Mouse (Mus musculus) frontal cortex, adult (tissue): ENCODE measurements around the gene Bet1l.
"Not testable (repeated sequence)": the region's sequence is repeated elsewhere in the genome, so short reads cannot be mapped to it uniquely, and the experiment has no call there.

Experiments used
- ATAC-seq: cut with Nextera tagmentation; 2 replicates; pipeline ENCODE4 v1.9.2; 2017; ENCODE audit warnings: mild to moderate bottlenecking, moderate library complexity, mixed read lengths; ENCODE audit not compliant: low TSS enrichment

Gene Bet1l

DNA sequence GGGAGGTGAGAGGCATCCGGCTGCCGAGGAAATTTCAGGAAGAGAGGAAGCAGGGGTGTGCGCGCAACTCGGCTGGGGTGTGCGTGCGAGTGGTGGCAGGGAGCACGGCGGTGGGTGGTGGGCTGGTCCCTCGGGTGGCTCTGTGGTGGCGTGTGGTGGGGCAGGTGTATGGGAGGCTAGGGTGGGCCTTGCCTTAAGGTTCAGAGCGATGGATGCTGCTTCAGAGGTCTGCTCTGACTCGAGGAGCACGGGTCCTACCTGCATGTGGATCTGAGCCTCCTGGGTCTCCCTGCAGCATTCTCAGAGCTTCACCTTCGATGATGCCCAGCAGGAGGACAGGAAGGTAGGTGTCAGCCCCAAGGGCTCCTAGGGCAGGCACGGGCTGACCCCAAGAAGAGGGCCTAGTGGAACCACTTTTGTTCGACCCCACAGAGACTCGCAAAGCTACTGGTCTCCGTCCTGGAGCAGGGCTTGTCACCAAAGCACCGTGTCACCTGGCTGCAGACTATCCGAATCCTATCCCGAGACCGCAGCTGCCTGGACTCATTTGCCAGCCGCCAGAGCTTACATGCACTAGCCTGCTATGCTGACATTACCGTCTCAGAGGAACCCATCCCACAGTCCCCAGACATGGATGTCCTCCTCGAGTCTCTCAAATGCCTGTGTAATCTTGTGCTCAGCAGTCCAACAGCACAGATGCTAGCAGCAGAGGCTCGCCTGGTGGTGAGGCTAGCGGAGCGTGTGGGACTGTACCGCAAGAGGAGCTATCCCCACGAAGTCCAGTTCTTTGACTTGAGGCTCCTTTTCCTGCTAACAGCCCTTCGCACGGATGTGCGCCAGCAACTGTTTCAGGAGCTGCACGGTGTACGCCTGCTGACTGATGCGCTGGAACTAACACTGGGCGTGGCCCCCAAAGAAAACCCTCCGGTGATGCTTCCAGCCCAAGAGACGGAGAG lies at the start of gene Bet1l:
Bet1l (minus strand) TSS at position 28 of the 956 bp plus-strand sequence.
- peak; percentile 12 for ATAC-seq

- no peak for ATAC-seq
Observed at GRCm38 (mm10) chr7:140907131-140907530, 49.8 kb upstream of the Bet1l start.

DNA sequence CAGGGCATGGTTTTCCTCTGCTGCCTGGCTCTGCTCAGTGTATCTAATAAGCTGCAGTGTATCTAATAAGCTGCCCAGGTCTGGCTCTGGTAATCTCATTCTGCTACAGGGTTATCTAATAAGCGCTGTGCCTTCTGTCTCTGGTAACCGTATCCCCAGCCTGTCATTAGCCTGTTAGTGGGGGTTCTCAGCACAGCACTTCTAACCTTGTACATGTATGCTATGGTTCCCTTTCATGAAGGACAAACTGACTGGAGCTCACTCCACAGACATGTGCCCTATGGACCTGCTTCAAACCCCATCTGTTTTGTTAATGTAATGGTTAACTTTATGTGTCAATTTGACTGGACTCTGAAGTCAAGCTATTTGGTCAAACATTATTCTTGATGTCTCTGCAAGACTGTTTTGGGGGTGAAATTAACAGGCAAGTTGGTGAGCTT lies 48.3 kb upstream of the Bet1l start:
- no peak for ATAC-seq

GRCm38 (mm10) chr7:140903212-140903611 lies 45.8 kb upstream of the Bet1l start:
- no peak for ATAC-seq

DNA sequence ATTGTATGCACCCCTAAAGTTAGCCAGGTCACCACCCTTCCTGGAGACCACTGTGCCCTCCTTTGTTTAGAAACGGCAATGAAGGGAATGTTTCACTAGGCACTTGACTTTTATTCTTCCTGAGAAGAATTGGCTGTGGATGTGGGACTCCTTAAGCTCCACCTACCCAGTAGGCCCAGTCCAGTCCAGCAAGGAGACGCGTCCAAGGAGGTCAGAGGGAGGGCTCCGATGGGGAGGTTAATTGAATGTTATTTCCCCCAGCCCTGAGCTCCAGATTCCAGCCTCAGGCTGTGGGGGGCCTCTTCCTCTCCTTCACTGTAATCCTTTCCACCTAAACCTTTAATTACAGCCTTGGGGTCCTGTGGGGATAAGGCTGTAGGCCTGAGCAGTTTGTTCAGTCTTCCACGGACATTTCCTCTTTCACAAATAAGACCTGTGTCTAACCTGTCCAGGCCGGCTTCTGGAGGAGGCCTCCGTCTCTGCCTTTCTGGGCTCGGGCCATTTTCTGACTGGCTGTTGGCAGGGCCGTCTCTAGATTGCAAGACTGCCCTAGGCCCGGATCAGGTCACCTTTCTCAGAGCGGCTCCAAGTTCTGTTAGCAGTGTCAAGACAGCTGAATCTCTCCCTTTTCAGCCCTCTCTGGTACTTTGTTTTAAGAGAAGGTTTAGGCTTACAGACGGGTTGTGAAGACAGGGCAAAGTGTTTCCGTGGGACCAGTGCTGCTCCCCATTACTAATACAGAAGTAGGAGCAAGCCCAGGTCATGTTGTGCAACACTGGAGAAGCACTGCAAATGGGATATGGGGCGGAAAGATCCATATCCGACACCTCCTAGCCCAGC lies 44.9 kb upstream of the Bet1l start:
- no peak for ATAC-seq

GRCm38 (mm10) chr7:140900220-140900619 lies 42.8 kb upstream of the Bet1l start, which contains the start of gene Cox8b:
Gene Cox8b, minus strand, starts transcription at chr7:140900446.
- ATAC-seq = no peak

GRCm38 (mm10) chr7:140899121-140899520 lies 41.7 kb upstream of the Bet1l start:
- no peak for ATAC-seq

DNA sequence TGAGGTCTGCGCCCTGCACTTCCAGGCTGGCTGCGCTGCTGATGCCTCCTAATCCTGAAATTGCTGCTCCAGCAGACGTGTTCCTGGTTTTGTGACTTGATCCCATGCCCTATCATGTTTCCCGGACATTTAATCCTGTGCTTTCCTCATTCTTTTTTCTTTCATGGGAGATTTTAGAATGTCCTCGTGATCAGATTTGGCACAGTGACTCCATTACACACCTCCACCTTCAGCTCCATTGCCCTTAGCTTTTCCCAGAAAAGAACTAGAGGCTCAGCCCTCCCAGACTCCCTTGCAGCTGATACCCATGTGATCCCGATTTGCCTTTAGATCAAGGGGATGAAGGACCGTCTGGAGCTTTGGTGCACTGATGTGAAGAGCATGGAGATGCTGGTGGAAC lies 40.5 kb upstream of the Bet1l start:
- ATAC-seq = no peak

GRCm38 (mm10) chr7:140894611-140895010 lies 37.2 kb upstream of the Bet1l start:
- no peak for ATAC-seq

DNA sequence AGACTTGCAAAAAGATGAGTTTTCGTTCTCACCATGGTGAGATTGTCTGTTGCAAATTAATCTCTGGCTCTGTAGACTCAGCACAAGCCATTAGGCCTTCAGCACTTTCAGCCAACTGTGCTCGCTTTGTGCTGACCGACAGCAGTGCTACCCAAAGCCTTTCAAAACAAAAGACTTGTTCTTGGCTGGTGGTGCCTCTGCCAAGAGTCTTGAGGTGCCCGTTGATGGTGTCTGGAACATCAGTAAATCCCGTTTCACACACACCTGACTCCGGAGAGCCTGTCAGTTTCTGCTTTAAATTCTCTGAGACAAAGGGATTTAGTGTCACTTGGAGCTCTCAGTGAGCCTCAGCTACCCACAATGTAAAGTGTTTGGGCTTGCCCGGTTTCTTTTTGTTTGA lies 36.7 kb upstream of the Bet1l start:
- ATAC-seq = no peak

- not testable (repeated sequence) for ATAC-seq
Observed at GRCm38 (mm10) chr7:140890636-140891035, 33.3 kb upstream of the Bet1l start.

- no peak; the same call in 1 of the 2 replicates for ATAC-seq
Observed at GRCm38 (mm10) chr7:140882469-140882803, 25.1 kb upstream of the Bet1l start.

- ATAC-seq = peak; percentile 95
Observed at GRCm38 (mm10) chr7:140881696-140882468, 24.5 kb upstream of the Bet1l start, which contains the start of the genes Psmd13 and Sirt3. Gene Psmd13, plus strand, starts transcription at chr7:140881968. Gene Sirt3, minus strand, starts transcription at chr7:140882309.

DNA sequence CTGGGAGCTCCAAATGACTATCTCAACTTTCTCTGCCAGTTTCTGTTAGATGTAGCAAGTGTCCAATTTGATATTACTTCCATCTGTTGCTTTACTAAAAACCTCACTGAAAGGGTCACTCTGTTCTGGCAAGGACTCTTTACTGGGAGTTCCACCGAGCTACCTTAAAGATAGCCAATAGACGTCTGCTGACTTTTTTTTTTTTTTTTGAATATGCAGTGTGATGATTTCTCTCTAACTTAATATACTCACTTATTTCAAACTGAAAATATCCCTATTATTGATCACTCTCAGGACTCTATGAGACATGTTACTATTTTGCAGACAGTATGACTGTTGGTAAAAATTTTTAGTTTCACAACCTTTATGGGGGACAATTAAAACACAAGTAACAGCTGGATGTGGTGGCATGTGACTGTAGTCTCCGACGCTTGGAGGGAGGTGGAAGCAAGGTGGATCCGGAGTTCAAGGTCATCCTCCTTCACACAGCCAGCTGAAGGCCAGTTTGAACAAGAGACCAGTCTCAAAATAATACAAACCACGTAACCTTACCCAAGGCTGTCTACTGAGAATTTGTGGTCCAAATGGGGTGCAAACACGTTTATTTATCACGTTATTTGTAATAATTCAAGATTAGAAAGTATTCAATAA lies 23.6 kb upstream of the Bet1l start:
- ATAC-seq = no peak

GRCm38 (mm10) chr7:140880419-140880818 lies 23.0 kb upstream of the Bet1l start:
- no peak for ATAC-seq

DNA sequence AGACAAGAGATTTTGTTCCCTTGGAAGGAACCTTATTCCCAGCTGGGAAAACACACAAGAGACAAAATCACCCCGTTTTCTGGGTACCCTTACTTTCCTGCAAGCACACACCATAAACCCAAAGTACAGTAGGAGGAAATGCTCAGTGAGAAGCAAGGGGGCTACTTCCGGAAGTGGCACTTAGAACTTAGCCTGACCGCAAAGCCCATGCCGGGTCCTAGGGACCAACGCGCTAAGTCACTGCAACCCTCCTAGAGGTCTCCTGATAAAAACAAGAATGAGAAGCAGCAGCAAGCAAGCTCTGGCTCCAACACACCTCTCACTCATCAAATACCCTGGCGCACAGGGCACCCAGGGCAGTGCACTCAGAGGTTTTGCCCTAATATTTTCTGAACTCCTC lies 22.0 kb upstream of the Bet1l start:
- no peak for ATAC-seq

DNA sequence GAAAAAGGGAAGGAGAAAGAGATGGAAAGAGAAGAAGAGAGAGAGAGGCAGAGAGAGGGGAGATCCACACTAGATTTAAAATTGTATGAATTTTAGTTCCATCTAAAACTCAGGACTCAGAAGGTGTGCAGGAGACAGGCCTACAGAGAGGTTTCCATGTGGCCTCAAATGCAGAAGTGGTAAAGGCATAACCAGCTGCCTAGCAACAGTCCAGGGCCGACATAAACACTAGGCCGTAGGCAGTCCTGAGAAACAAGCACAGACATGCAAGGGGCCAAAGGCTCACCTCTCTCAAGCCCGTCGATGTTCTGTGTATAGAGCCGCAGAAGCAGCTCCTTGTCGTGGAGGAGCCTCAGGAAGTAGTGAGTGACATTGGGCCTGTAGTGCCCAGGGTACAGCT lies 20.0 kb upstream of the Bet1l start:
- ATAC-seq = no peak

DNA sequence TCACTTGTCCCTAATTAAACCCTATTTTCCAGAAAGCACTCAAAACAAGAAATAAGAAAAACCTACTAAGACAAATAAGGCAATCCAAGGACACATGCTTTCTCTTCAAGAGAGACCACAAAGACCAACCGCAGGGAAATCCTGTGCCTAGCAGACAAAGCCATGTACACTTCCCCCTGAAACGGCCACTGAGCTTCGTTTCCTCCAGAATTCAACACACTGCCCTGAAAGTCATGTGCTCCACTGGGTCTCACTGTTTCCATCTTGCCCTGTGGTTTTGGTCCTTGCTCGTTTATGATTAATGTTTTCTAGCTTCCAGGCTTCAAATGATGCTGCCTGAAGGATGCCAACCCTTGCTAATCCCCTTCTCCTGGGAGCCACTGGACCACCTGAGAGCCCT lies 16.8 kb upstream of the Bet1l start:
- ATAC-seq = no peak

DNA sequence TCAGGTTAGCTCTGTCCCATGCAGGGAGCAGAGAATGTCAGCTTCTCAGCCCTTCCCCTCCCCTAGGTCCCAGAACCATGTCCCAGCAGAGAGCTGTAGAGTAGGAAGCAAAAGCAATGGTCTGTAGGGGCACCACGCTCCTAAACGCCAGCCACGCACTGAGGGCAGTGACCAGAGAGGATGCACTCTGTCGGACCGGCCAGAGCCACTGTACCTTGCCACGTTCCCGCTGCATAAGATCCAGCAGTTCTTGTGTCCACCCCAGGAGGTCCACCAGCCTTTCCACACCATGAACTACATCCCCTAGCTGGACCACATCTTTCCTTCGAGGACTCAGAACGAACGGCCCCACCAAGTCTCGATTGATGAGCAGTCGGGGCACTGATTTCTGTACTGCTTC lies 7.4 kb upstream of the Bet1l start:
- no peak for ATAC-seq

GRCm38 (mm10) chr7:140860728-140861127 lies 3.4 kb upstream of the Bet1l start:
- ATAC-seq = no peak

DNA sequence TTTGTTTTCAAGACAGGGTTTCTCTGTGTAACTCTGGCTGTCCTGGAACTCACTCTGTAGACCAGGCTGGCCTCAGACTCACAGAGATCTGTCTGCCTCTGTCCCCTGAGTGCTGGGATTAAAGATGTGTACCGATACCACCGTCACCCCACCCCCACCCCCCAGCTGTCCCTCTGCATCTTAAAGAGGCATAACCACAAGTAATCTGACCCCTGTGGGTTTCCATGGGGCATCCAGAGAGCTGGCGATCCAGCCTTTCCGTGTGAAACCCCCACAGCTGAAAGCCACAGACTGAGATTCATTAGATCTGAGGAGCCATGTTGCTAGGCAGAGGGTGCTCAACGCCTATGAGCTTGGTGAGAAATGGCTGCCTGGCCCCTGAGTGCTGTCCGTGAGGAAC lies 2.6 kb upstream of the Bet1l start:
- ATAC-seq = no peak
